Mouse (Mus musculus): ENCODE measurements around the gene Pzp. TPM values are rescaled to one million over a fixed set of nuclear protein-coding genes. Genes with fewer than 3 reads are reported as not detected.
A peak's percentile ranks its signal among the peaks of the same experiment; 100 is the strongest.

Gene Pzp
- polyA plus RNA-seq, 2 experiments, result 0.06 TPM; not detected in 1

DNA sequence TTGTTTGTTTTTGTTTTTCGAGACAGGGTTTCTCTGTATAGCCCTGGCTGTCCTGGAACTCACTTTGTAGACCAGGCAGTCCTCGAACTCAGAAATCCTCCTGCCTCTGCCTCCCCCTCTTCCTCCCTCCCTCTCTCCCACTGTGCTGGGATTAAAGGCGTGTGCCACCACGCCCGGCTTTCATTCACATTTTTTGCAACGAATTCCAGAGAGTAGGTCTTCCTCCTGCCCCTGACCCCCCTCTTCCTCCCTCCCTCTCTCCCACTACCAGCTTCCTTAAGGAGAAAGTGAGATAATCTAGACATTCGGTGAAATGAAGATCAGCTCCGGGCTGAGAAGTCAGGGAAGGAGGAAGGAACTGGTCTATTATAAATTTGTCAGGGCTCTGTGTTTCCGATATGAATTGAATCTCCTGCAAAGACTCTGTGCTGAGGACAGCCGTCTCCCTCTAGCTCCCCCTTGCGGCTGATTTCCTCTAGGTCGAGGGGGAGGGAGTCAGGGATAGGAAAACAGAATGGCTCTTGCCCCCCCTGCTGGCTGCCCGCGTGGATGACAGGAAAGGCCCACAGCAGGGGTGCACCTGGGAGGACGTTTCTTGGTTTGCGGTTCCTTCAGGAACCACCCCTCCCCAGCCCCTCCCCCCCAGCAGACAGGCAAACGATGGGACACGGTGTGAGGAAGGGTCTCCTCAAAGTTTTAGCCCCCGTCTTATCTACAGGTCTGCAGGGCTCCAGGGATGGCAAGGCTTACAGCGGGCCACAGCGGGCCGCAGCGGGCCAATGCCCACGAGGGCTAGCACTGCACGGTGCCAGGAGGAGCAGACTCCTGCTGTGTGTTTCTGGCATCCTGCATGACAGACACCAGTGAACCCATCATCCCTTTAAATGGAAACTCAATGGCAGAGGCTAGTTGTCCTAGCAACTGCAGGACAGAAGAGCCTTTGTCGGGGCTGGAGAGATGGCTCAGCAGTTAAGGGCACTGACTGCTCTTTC, 46.8 kb downstream of the Pzp start:
- ATAC-seq (ENCODE audit: low FRiP score, low read depth) (peak; percentile 88), DNase-seq (ENCODE audit: low spot score) (peak; percentile 89)
- no peak; the same call in 1 of the 2 replicates for TF ChIP-seq POLR2A (IDR thresholded peaks at IDR 0.05; ENCODE audit: borderline replicate concordance, extremely low read depth, insufficient read depth, insufficient read length)
- no peaks in the 10 kb centered on the region for H3K36me3 ChIP-seq (ENCODE audit: control insufficient read depth, insufficient read depth, low read length)
- H3K27ac ChIP-seq (replicated peaks; ENCODE audit: low read depth, low read length), result no peak overlapping the region
- WGBS, result 22% methylated on average over 24 of the region's 26 CpGs
- H3K4me1 ChIP-seq (ENCODE audit: control insufficient read depth, insufficient read depth, low read length), result no peaks in the 10 kb centered on the region
- H3K9ac ChIP-seq (ENCODE audit: low read depth, low read length, severe bottlenecking), result no peak overlapping the region
- no peaks in the 10 kb centered on the region for H3K27me3 ChIP-seq (ENCODE audit: control insufficient read depth, insufficient read depth, low read length)
- peak overlapping the region; percentile 11; the same call in 1 of the 2 replicates for H3K4me3 ChIP-seq (replicated peaks; ENCODE audit: low read length)
- H3K9me3 ChIP-seq (ENCODE audit: control insufficient read depth, low read length), result no peaks in the 10 kb centered on the region
- peak overlapping the region; percentile 8; the same call in 1 of the 2 replicates for H3K4me2 ChIP-seq (replicated peaks; ENCODE audit: low read depth, low read length, severe bottlenecking)

DNA sequence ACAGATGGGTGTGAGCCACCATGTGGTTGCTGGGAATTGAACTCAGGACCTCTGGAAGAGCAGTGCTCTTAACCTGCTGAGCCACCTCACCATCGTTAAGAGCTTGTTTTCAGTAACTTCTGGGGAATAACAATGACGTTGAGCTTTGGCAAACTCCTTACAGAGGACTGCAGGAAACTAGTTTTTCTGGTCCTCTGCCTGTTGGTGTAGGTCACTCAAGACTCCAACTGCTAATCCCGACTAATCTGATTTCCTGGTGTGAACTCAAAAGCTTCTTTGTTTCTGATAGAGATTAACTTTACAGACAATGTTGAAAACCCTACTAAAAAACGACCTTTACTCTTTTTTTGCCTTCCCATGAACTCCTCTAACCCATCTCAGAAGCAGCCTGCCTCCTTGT, 49.0 kb downstream of the Pzp start:
- ATAC-seq (ENCODE audit: low FRiP score, low read depth), result no peak
- no peak for DNase-seq (ENCODE audit: low spot score)
- no peak for TF ChIP-seq POLR2A (IDR thresholded peaks at IDR 0.05; ENCODE audit: borderline replicate concordance, extremely low read depth, insufficient read depth, insufficient read length)
- Histone ChIP-seq H3K4me2 (replicated peaks; ENCODE audit: low read depth, low read length, severe bottlenecking) (no peak overlapping the region), H3K27me3 (ENCODE audit: control insufficient read depth, insufficient read depth, low read length) (no peaks in the 10 kb centered on the region), H3K9ac (ENCODE audit: low read depth, low read length, severe bottlenecking) (no peak overlapping the region), H3K27ac (replicated peaks; ENCODE audit: low read depth, low read length) (no peak overlapping the region), H3K4me1 (ENCODE audit: control insufficient read depth, insufficient read depth, low read length) (no peaks in the 10 kb centered on the region), H3K9me3 (ENCODE audit: control insufficient read depth, low read length) (no peaks in the 10 kb centered on the region), H3K36me3 (ENCODE audit: control insufficient read depth, insufficient read depth, low read length) (no peaks in the 10 kb centered on the region), H3K4me3 (replicated peaks; ENCODE audit: low read length) (no peak overlapping the region)
- 31% methylated on average over 4 of the region's 4 CpGs for WGBS

- Histone ChIP-seq H3K9ac (ENCODE audit: low read depth, low read length, severe bottlenecking) (no peak overlapping the region), H3K4me3 (replicated peaks; ENCODE audit: low read length) (no peak overlapping the region), H3K9me3 (ENCODE audit: control insufficient read depth, low read length) (no peaks in the 10 kb centered on the region), H3K27ac (replicated peaks; ENCODE audit: low read depth, low read length) (no peak overlapping the region), H3K4me1 (ENCODE audit: control insufficient read depth, insufficient read depth, low read length) (no peaks in the 10 kb centered on the region), H3K36me3 (ENCODE audit: control insufficient read depth, insufficient read depth, low read length) (no peaks in the 10 kb centered on the region), H3K4me2 (replicated peaks; ENCODE audit: low read depth, low read length, severe bottlenecking) (no peak overlapping the region), H3K27me3 (ENCODE audit: control insufficient read depth, insufficient read depth, low read length) (no peaks in the 10 kb centered on the region)
- DNase-seq (ENCODE audit: low spot score) (no peak), ATAC-seq (ENCODE audit: low FRiP score, low read depth) (no peak)
- WGBS, result 79% methylated on average over 6 of the region's 6 CpGs
- TF ChIP-seq POLR2A (IDR thresholded peaks at IDR 0.05; ENCODE audit: borderline replicate concordance, extremely low read depth, insufficient read depth, insufficient read length), result no peak
These were observed 52.4 kb downstream of the Pzp start for GRCm38 (mm10) chr6:128474112-128474511.

DNA sequence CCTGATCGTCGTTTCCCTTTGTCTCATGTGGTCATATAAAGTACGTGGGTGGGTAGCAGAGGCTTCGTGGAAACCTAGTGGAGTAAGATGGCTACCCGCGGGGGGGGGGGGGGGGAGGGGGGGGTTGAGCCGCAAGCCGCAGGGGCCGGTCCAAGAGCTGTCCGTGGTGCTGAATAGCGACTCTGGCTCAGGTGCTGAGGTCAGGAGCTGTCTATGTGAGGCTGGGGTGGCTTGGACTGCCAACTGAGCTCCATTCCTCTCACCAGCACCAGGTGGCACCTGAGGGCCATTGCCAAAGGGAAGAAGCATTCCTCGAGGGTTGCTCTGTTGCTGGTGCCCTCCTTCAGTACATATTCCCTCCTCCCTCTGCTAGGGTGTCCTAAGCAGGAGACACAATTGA, 57.1 kb downstream of the Pzp start:
- Histone ChIP-seq H3K4me2 (replicated peaks; ENCODE audit: low read depth, low read length, severe bottlenecking) (peak overlapping the region; percentile 25; the same call in 1 of the 2 replicates), H3K9ac (ENCODE audit: low read depth, low read length, severe bottlenecking) (no peak overlapping the region), H3K36me3 (ENCODE audit: control insufficient read depth, insufficient read depth, low read length) (no peaks in the 10 kb centered on the region), H3K4me1 (ENCODE audit: control insufficient read depth, insufficient read depth, low read length) (no peaks in the 10 kb centered on the region), H3K4me3 (replicated peaks; ENCODE audit: low read length) (no peak overlapping the region), H3K9me3 (ENCODE audit: control insufficient read depth, low read length) (no peaks in the 10 kb centered on the region), H3K27me3 (ENCODE audit: control insufficient read depth, insufficient read depth, low read length) (no peaks in the 10 kb centered on the region), H3K27ac (replicated peaks; ENCODE audit: low read depth, low read length) (no peak overlapping the region)
- TF ChIP-seq POLR2A (IDR thresholded peaks at IDR 0.05; ENCODE audit: borderline replicate concordance, extremely low read depth, insufficient read depth, insufficient read length), result no peak
- WGBS, result 11% methylated on average over 10 of the region's 12 CpGs
- ATAC-seq (ENCODE audit: low FRiP score, low read depth) (no peak), DNase-seq (ENCODE audit: low spot score) (peak; percentile 52)

GRCm38 (mm10) chr6:128467298-128467697, 59.2 kb downstream of the Pzp start:
- Histone ChIP-seq H3K36me3 (ENCODE audit: control insufficient read depth, insufficient read depth, low read length) (no peaks in the 10 kb centered on the region), H3K9ac (ENCODE audit: low read depth, low read length, severe bottlenecking) (no peak overlapping the region), H3K4me3 (replicated peaks; ENCODE audit: low read length) (no peak overlapping the region), H3K4me2 (replicated peaks; ENCODE audit: low read depth, low read length, severe bottlenecking) (no peak overlapping the region), H3K9me3 (ENCODE audit: control insufficient read depth, low read length) (no peaks in the 10 kb centered on the region), H3K4me1 (ENCODE audit: control insufficient read depth, insufficient read depth, low read length) (no peaks in the 10 kb centered on the region), H3K27ac (replicated peaks; ENCODE audit: low read depth, low read length) (no peak overlapping the region), H3K27me3 (ENCODE audit: control insufficient read depth, insufficient read depth, low read length) (no peaks in the 10 kb centered on the region)
- TF ChIP-seq POLR2A (IDR thresholded peaks at IDR 0.05; ENCODE audit: borderline replicate concordance, extremely low read depth, insufficient read depth, insufficient read length), result no peak
- WGBS, result 32% methylated on average over 2 of the region's 2 CpGs
- no peak for DNase-seq (ENCODE audit: low spot score)
- no peak for ATAC-seq (ENCODE audit: low FRiP score, low read depth)
